Mouse (Mus musculus) forebrain, embryonic 16.5 days (tissue): Measurements from ENCODE around the gene Cdh16. TPM values are rescaled to one million over a fixed set of nuclear protein-coding genes. Genes with fewer than 3 reads are reported as not detected.

ENCODE experiments used
- ATAC-seq: fragments of 200-750 bp; cut with Nextera tagmentation; 2 replicates; pipeline ENCODE4 v1.8.0; 2017; ENCODE audit warnings: mild to moderate bottlenecking, moderate library complexity
- H3K27ac ChIP-seq: fragments of 300-500 bp; sonication (generic); 2 replicates; pipeline ENCODE4 v1.5.1; 2014; ENCODE audit warnings: low read length, control low read depth
- H3K27me3 ChIP-seq: fragments of 300-500 bp; sonication (generic); replicated peaks from 2 replicates; pipeline ENCODE4 v1.6.1; 2014; ENCODE audit warnings: low read length; ENCODE audit not compliant: control insufficient read depth, insufficient read depth
- H3K36me3 ChIP-seq: fragments of 300-500 bp; sonication (generic); 2 replicates; pipeline ENCODE4 v1.6.1; 2014; ENCODE audit not compliant: control insufficient read depth, insufficient read depth
- H3K4me1 ChIP-seq: fragments of 300-500 bp; sonication (generic); replicated peaks from 2 replicates; pipeline ENCODE4 v1.6.1; 2014; ENCODE audit warnings: low read length; ENCODE audit not compliant: control insufficient read depth, insufficient read depth
- H3K4me2 ChIP-seq: fragments of 300-500 bp; sonication (generic); 2 replicates; pipeline ENCODE4 v1.6.1; 2014; ENCODE audit warnings: mild to moderate bottlenecking, low read length, control low read depth
- H3K4me3 ChIP-seq: fragments of 300-500 bp; sonication (generic); replicated peaks from 2 replicates; pipeline ENCODE4 v1.5.1; 2014; ENCODE audit warnings: mild to moderate bottlenecking, low read length, control low read depth
- H3K9ac ChIP-seq: fragments of 300-500 bp; sonication (generic); replicated peaks from 2 replicates; pipeline ENCODE4 v1.6.1; 2014; ENCODE audit warnings: low read depth, low read length, control low read depth
- H3K9me3 ChIP-seq: fragments of 300-500 bp; sonication (generic); 2 replicates; pipeline ENCODE4 v1.6.1; 2016; ENCODE audit warnings: low read length; ENCODE audit not compliant: control insufficient read depth
- WGBS: fragments of 180-500 bp; shearing (Covaris S2); extraction: QIAGEN DNeasy Blood & Tissue Kit; methylation state at CpG from one replicate; pipeline ENCODE4 v1.1.7; 2014; 5-methylcytosine and 5-hydroxymethylcytosine counted together
- polyA plus RNA-seq: library from polyadenylated mRNA; unstranded; fragments of >200 nt; fragmentation: Nextera tagmentation; extraction: Ambion mirVana; gene quantifications from 2 replicates; pipeline ENCODE4 v1.2.1, GENCODE M21; 2015

Gene Cdh16
- polyA plus RNA-seq, 1 experiment from 2014 or later, result not detected

GRCm38 (mm10) chr8:104628402-104628801, 4.2 kb upstream of the Cdh16 start:
- H3K9ac ChIP-seq, result no peak overlapping the region
- peaks cover 2% of the 10 kb centered on the region; the same call in 1 of the 2 replicates for H3K27me3 ChIP-seq
- WGBS, result 97% methylated on average over 21 of the region's 21 CpGs
- H3K4me1 ChIP-seq, result peaks cover 10% of the 10 kb centered on the region
- ATAC-seq, result no peak
- H3K9me3 ChIP-seq, result no peaks in the 10 kb centered on the region
- H3K4me2 ChIP-seq, result no peak overlapping the region
- no peak overlapping the region for H3K27ac ChIP-seq
- no peaks in the 10 kb centered on the region for H3K36me3 ChIP-seq
- H3K4me3 ChIP-seq, result no peak overlapping the region

DNA sequence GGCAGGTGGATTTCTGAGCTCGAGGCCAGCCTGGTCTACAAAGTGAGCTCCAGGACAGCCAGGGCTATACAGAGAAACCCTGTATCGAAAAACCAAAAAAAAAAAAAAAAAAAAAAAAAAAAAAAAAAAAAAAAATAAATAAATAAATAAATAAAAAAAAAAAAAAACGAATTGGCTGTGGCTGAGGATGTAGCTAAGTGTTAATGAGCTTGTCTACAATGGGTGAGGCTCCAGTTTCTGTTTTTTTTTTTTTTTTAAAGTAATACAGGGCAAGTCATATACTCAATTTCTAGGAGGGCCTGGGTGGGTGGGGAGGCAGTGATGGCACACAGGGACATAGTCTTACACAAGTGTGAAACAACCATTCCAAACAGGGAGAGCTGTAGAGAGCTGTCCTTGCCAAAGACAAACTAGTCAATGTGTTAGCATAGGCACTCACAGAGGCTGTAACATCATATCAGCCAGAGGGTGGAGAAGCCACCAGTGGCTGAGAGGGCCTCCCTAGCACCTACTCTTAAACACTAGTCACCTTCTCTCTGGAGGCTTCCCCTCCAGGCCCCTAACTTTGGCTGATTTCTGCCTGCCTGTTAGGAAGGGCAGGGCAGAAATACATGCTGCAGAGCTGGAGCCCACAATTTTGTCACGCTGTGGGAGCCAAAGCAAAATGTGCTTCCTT, 3.0 kb upstream of the Cdh16 start:
- H3K4me3 ChIP-seq, result no peak overlapping the region
- no peaks in the 10 kb centered on the region for H3K36me3 ChIP-seq
- peaks cover 10% of the 10 kb centered on the region for H3K4me1 ChIP-seq
- H3K27ac ChIP-seq, result no peak overlapping the region
- no peak for ATAC-seq
- H3K9me3 ChIP-seq, result no peaks in the 10 kb centered on the region
- H3K9ac ChIP-seq, result no peak overlapping the region
- 66% methylated on average over 3 of the region's 4 CpGs for WGBS
- no peak overlapping the region for H3K4me2 ChIP-seq
- H3K27me3 ChIP-seq, result peaks cover 2% of the 10 kb centered on the region; the same call in 1 of the 2 replicates

DNA sequence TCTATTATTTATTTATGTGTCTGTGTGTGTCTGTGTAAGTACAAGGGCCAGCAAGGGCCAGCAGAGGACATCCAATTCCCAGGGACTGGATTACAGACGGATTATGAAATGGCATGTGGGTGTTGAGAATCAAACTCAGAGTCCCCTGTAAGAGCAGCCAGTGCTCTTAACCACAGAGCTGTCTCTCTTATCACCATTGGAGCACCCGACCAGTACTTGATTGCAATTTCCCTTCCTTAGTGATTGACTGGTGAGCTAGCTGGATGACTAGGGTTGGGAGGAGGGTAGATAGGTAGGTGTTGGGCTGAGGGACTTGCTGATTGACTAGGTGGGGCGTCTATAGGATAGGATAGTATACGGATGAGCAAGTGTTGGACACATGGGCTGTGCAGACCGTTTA, 3.4 kb downstream of the Cdh16 start:
- Histone ChIP-seq H3K4me1 (no peaks in the 10 kb centered on the region), H3K27me3 (peaks cover 4% of the 10 kb centered on the region; the same call in 1 of the 2 replicates), H3K36me3 (no peaks in the 10 kb centered on the region), H3K9me3 (no peaks in the 10 kb centered on the region), H3K4me3 (no peak overlapping the region), H3K4me2 (no peak overlapping the region), H3K27ac (no peak overlapping the region), H3K9ac (no peak overlapping the region)
- ATAC-seq, result no peak
- WGBS, result 78% methylated on average over 5 of the region's 5 CpGs

DNA sequence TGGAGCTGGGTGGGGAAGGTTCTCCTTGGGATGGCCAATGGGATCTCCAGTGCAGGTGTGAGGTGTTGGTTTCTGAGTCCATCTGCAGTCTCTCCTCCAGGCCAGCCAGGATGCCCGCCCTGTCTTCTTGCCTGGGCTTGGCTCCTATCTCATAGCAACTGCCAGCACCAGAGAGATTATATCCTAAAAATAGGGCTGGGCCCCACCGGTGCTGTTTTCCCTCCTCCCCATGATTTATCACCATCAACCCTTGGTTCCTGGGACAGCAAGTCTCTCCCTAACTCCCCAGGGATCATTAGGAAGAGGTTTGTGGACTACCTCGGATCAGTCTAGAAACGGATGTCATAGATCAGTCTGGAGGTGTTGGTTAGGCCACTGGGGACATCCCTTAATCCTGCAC, 11.1 kb downstream of the Cdh16 start:
- no peak for ATAC-seq
- Histone ChIP-seq H3K27me3 (no peaks in the 10 kb centered on the region), H3K9me3 (no peaks in the 10 kb centered on the region), H3K9ac (no peak overlapping the region), H3K27ac (no peak overlapping the region), H3K4me1 (no peaks in the 10 kb centered on the region), H3K36me3 (no peaks in the 10 kb centered on the region), H3K4me2 (no peak overlapping the region), H3K4me3 (no peak overlapping the region)
- 88% methylated on average over 4 of the region's 4 CpGs for WGBS

GRCm38 (mm10) chr8:104611613-104612012, 12.6 kb downstream of the Cdh16 start:
- H3K9ac ChIP-seq, result no peak overlapping the region
- no peak overlapping the region for H3K27ac ChIP-seq
- H3K27me3 ChIP-seq, result no peaks in the 10 kb centered on the region
- no peaks in the 10 kb centered on the region for H3K9me3 ChIP-seq
- WGBS, result 83% methylated on average over 4 of the region's 4 CpGs
- no peak for ATAC-seq
- H3K36me3 ChIP-seq, result no peaks in the 10 kb centered on the region
- H3K4me3 ChIP-seq, result no peak overlapping the region
- no peak overlapping the region for H3K4me2 ChIP-seq
- H3K4me1 ChIP-seq, result no peaks in the 10 kb centered on the region

GRCm38 (mm10) chr8:104610185-104610766, 13.9 kb downstream of the Cdh16 start:
- no peak overlapping the region for H3K4me3 ChIP-seq
- H3K36me3 ChIP-seq, result no peaks in the 10 kb centered on the region
- no peak overlapping the region for H3K27ac ChIP-seq
- H3K9me3 ChIP-seq, result no peaks in the 10 kb centered on the region
- H3K4me2 ChIP-seq, result no peak overlapping the region
- ATAC-seq, result no peak
- no peaks in the 10 kb centered on the region for H3K4me1 ChIP-seq
- no peaks in the 10 kb centered on the region for H3K27me3 ChIP-seq
- no peak overlapping the region for H3K9ac ChIP-seq
- WGBS, result 83% methylated on average over 12 of the region's 12 CpGs

DNA sequence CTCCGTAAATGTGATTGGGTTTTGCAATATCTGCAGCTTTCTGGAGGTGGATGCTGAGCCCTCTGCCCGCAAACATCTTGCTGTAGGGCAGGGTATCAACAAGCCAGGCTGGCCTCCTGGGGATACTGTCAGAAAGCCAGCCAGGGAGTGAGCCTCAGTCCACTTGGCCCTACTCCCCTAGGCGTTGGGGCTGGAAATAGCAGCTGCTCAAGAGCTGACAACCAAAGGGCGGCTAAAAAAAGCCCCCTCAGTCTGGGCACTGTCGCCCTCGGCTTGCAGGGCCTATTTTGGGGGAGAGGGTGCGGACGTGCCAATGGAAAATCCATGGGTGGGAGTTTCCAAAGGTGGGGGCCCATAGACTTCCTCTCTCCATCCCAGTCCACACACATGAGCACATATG, 15.0 kb downstream of the Cdh16 start:
- no peak for ATAC-seq

GRCm38 (mm10) chr8:104607944-104608343, 16.3 kb downstream of the Cdh16 start:
- H3K9ac ChIP-seq, result no peak overlapping the region
- WGBS, result 86% methylated on average over 2 of the region's 2 CpGs
- no peaks in the 10 kb centered on the region for H3K9me3 ChIP-seq
- H3K27me3 ChIP-seq, result no peaks in the 10 kb centered on the region
- H3K36me3 ChIP-seq, result no peaks in the 10 kb centered on the region
- H3K27ac ChIP-seq, result no peak overlapping the region
- no peaks in the 10 kb centered on the region for H3K4me1 ChIP-seq
- no peak overlapping the region for H3K4me3 ChIP-seq
- no peak overlapping the region for H3K4me2 ChIP-seq
- no peak for ATAC-seq

More for the DNA sequence above, 15.0 kb downstream of the Cdh16 start:
- Histone ChIP-seq H3K4me1 (no peaks in the 10 kb centered on the region), H3K36me3 (no peaks in the 10 kb centered on the region), H3K27me3 (no peaks in the 10 kb centered on the region), H3K4me2 (no peak overlapping the region), H3K9me3 (no peaks in the 10 kb centered on the region), H3K27ac (no peak overlapping the region), H3K4me3 (no peak overlapping the region), H3K9ac (no peak overlapping the region)
- 74% methylated on average over 8 of the region's 8 CpGs for WGBS

DNA sequence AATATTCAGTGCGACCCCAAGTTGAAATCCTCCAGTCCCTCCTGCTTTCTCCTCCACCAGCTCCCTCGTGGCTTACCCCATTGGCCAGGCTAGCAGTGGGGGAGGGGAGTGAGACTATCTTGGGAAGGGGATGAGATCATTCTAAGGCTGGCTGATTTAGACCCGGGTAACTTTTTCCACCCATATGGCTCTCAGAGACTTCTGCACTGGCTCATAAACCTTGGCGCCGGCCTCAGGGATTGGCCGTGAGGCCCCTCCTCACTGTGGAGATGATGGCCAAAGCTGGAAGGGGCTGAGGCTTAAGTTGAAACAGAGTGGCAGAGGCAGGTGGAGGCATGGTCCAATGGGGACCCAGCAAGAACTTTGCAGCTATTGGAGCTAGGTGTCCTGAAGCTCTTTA, 17.9 kb downstream of the Cdh16 start:
- no peak overlapping the region for H3K4me2 ChIP-seq
- WGBS, result 53% methylated on average over 6 of the region's 6 CpGs
- no peak overlapping the region for H3K9ac ChIP-seq
- no peak overlapping the region for H3K4me3 ChIP-seq
- 0 out of 2 replicates have a peak, but pooled peaks cover 1% of the 10 kb centered on the region for H3K27me3 ChIP-seq
- no peak overlapping the region for H3K27ac ChIP-seq
- no peaks in the 10 kb centered on the region for H3K9me3 ChIP-seq
- ATAC-seq, result no peak
- no peaks in the 10 kb centered on the region for H3K36me3 ChIP-seq
- H3K4me1 ChIP-seq, result 0 out of 2 replicates have a peak, but pooled peaks cover 3% of the 10 kb centered on the region
